Mouse (Mus musculus) cerebellum, adult 9-11 months (tissue): ENCODE results near the gene Tenm3.

Experiments
- DNase-seq: peaks from one replicate; pipeline ENCODE4 v3.0.0; 2022

Tenm3 gene

GRCm38 (mm10) chr8:48843931-48844285 lies at the start of gene Tenm3:
TSS of gene Tenm3 (minus strand) at chr8:48843951.
- DNase-seq, result no peak

DNA sequence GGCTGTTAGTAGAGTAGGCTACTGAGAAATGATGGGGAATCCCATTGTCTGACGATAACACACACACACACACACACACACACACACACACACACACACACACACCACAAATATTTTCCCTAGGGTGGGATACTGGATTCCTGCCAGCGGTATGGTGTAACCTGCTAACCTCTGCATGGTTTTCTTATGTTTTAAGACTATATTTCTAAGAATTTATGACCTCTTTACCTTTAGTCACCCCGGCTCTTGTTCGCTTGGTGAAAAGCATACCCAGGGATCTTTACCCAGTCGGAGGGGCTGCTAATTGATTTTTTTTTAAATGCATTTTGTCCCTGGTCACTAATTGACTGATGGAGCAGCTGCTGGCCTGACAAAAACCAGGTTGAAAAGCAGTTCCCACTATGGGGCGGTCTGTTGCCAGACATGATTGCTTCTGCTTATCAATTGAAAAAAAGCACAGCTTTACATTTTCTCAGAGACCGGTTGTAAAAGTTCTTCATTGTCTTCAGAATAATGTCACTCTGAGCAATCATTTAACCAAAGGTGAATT lies 46.5 kb upstream of the Tenm3 start:
- DNase-seq, result no peak

GRCm38 (mm10) chr8:48884270-48884669 lies 40.5 kb upstream of the Tenm3 start:
- no peak for DNase-seq

DNA sequence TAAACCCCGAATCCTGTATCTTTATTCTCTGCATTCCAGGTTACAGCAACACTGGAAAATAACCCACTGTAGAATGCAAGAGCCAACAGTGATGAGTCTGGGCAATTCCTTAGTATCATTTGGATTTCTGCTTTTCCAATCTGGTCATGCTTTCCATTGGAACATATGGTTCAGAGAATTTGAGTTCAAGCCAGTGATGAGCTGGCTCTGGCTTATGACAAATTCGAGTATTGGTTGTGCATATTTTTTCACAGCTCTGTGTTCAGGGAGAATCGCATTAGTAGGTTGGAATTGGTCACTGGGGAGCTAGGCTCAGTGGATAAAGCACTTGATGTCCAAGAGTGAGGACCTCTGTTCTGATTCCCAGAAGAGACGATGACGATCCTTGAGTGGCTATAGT lies 36.8 kb upstream of the Tenm3 start:
- DNase-seq, result no peak

DNA sequence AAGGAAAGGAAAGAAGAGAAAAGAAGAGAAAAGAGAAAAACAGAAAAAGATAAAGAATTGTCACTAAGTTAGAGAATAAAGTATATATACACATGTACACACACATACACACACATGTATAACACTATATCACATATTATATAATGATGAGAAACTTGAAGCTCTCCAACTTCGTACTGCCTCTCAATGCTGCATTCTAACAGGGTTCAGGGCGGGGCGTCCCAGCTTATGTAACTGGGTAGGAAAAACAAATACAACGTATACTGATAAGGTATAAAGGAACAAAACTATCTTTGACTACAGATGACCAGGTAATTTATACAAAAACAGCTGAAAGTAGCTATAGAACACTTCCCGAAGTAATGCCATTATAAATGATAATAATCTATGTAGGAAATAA lies 22.2 kb upstream of the Tenm3 start:
- DNase-seq, result no peak

GRCm38 (mm10) chr8:48865485-48865884 lies 21.7 kb upstream of the Tenm3 start:
- DNase-seq, result no peak

GRCm38 (mm10) chr8:48850223-48851010 lies 6.7 kb upstream of the Tenm3 start:
- no peak for DNase-seq

DNA sequence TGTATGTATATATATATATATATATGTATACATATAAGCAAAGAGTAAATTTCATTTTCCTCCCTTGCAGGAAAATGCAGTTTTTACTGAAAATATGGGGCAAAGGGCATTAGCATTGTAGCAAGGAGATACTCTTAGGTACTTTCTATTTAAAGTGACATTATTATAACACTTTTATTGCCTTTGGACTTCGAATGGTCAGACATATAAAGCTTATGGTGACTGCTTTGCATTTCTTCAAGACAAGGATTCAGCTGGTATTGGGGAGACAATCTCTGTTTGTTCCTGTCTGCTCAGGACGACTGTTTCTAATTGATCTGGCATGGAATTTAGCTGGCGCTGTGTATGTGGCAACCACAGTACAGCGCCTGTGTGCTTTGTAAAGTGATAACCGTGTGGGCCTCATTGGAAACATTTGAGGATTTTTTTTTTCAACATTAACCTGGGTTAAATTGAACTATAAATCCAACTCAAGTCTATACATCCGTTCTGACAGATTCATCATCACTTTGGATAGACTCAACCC lies 5.4 kb upstream of the Tenm3 start:
- no peak for DNase-seq

DNA sequence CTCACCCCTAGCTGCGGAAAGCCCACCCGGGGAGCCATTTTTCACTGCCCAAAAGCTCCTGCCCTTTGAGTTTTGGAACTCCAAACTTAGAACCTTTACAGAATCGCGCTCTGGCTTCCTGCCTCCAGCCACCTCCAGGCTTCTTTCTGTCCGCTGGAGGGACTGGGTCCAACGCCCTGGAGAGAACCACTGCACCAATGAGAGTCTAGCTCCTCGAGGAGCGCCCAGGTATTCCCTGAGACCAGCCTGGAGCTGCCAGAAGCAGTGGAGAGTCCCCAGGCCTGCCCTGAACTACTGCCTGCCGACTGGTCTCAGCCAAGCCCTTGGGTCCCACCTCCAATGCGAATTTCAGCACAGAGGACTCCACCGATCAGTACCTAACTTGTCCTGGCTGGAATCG lies 1.2 kb upstream of the Tenm3 start:
- no peak for DNase-seq

DNA sequence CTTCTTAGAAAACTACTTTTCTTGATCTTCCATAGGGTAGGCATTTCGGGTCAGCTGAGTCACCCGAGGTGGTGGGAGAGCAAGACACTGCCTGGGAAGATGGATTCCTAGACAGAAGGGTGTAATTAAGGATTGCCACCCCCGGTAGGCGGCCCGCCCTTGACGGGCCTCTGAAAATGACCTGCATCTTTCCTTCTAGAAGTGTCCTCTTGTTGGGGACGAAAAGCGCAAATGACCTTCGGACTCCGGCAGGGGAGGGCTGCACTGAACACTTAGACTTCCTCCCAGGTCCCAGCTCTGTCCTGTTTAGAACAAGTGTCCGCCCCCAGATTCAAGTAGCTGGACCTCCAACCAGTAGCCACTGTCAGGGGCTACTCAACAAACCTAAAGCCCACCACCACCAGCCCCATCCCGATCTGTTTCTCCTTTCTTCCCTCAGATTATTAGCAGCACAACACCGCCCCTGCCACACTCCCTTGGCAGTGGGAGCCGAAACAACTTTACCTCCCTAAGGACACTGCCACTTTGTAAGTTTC lies 687 bp upstream of the Tenm3 start:
- no peak for DNase-seq

GRCm38 (mm10) chr8:48842991-48843930 lies 490 bp downstream of the Tenm3 start:
- no peak for DNase-seq

- DNase-seq, result no peak
Measured at GRCm38 (mm10) chr8:48842516-48842990, 1.2 kb downstream of the Tenm3 start.

DNA sequence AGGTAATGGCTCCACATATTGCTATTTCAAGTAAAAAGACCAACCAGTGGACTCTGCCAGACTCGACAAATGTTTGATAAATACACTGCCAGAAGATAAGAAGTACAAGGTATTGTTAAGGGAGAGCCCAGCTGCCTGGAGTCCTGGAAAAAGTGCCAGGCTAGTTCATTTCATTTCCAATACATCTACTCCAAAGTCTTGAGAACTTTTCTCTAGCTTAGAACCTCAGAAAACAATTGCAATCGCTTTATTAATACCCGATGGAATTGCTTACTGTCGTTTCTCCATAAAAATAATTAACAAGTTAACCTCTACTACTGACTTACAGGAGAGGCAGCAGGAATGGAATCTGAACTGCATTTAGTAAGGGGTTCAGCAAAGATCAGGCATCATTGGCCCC lies 1.7 kb downstream of the Tenm3 start:
- DNase-seq, result no peak

DNA sequence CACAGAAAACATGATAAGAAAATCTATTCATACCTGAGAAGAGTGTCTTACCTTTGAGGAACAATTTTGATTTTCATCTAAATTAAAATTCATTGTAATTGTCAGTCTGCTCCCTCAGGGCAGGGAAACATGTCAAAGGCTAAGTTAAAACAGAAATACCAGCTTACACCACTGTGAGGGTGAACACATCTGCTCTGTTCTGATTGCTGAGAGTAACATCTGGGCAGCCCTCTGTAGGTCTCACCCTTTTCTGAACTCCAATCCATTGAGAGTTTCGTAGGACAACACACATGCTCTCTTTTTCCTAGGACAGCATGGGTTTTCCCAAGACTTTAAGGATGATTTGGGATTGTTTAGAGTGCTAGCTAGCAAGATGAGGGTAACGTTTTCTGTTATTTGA lies 8.0 kb downstream of the Tenm3 start:
- DNase-seq, result no peak

DNA sequence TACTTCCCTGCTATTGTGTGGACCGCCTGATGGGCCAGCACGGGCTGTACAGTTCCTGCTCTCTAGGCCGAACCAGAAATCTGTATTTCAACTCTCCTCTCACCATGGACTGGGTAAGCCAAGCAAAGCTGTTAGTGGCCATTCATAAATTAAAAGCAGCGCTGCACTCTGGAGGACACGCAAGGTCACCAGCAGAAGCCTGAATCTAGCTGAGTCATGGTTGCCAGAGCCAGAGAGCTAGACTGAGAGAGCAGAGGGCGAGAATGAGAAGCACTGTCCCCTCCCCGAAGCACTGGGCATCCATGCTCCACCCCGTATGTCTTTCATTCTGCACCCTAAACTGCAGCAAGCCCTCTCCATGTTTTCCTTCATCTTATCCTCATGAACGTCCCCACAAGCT lies 16.3 kb downstream of the Tenm3 start:
- DNase-seq, result no peak

DNA sequence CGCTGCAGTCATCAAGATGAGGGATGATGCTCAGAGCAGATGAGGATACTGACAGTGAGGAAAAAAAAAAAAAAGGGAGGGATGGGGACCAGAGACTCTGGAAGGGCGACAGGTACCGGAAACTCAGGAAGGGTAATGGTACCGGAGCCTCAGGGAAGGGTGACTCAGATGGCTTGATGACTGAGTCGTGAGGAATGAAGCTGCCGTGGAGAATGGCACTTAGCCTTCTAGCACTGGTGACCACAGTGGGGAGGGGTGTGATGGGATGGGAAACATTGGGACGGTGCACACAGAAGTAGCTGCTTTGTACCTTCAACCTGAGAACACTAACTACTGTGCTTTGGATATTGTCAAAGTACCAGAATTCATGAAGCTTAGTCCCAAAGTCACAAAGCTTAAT lies 18.1 kb downstream of the Tenm3 start:
- DNase-seq, result no peak

DNA sequence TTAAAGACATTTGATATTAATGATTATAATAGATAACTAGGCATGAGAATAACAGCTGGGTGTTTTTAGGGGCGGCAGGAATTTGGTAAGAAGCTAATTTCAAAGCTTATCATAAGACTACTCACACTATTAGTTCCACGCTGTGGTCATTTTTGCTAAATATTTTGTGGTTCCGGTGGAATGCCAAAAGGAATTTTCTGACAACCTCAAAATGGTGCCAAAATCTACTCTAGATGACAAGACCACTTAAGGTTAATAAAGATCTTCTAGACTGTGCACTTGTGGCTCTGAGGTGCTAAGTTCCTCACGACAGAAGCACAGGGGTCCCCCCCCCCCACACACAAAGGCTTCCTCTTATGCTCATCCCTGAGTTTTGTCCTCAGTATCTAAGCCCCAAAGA lies 21.5 kb downstream of the Tenm3 start:
- no peak for DNase-seq

DNA sequence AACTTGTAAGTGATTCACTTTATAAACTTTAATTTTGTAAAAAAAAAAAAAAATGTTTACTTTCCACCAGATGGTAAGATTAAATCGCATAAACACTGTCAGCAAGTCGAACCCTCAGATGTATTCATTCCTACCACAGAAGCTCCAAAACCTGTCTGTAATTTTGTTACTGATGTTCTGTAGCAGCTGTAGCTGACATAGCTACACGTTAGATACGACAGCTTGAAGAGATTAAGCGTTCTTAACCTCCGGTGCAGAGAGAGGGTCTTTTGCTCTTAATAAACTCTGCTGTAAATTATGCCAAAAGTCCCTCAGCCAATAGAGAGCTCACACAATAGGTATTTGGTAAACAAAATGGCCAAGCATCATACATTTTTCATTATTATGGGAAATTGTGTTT lies 23.8 kb downstream of the Tenm3 start:
- no peak for DNase-seq

- DNase-seq, result no peak
Measured at GRCm38 (mm10) chr8:48819348-48819747, 24.4 kb downstream of the Tenm3 start.

DNA sequence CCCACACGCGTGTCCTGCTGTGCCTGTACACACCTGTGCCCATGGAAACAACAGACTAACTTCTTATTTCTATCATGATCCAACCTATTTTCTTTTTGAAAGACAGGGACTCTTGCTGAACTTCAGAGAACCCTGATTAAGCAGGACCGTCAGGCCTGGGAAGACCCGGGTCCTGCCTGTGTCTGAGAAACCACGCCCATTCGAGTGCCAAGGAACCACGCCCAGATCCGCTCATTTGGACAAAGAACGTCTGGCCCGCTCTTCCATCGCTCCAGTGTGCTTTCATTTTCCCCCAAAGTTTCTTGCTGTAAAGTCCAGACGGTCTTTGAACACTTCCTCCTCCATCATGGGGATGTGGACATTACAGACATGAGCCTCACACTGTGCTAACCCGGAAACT lies 26.8 kb downstream of the Tenm3 start:
- DNase-seq, result no peak

- DNase-seq, result no peak
Measured at GRCm38 (mm10) chr8:48812196-48812741, 31.5 kb downstream of the Tenm3 start.

GRCm38 (mm10) chr8:48810615-48811014 lies 33.1 kb downstream of the Tenm3 start:
- DNase-seq, result no peak

GRCm38 (mm10) chr8:48809104-48809503 lies 34.6 kb downstream of the Tenm3 start:
- no peak for DNase-seq
